Mouse (Mus musculus): ENCODE measurements around the gene Lpar1. TPM values are rescaled to one million over a fixed set of nuclear protein-coding genes. Genes with fewer than 3 reads are reported as not detected.

Lpar1 gene
- polyA plus RNA-seq, 1 experiment from 2014 or later, result 90.5 TPM

- 78% methylated on average over 6 of the region's 6 CpGs for WGBS
- H3K9me3 ChIP-seq (replicated peaks), result no peaks in the 10 kb centered on the region
- no peak overlapping the region for H3K27ac ChIP-seq (replicated peaks)
- ATAC-seq (ENCODE audit: insufficient number of reproducible peaks, low FRiP score, low TSS enrichment, low read depth), result no peak
- H3K27me3 ChIP-seq, result no peaks in the 10 kb centered on the region
- H3K36me3 ChIP-seq, result no peaks in the 10 kb centered on the region
- H3K4me2 ChIP-seq (replicated peaks), result no peak overlapping the region
- H3K4me1 ChIP-seq, result no peaks in the 10 kb centered on the region
- no peak overlapping the region for H3K9ac ChIP-seq
- H3K4me3 ChIP-seq (replicated peaks), result no peak overlapping the region
These were observed 107.9 kb downstream of the Lpar1 start for GRCm38 (mm10) chr4:58445846-58446245.

- WGBS, result 47% methylated on average over 5 of the region's 5 CpGs
- no peaks in the 10 kb centered on the region for H3K9me3 ChIP-seq (replicated peaks)
- no peak for ATAC-seq (ENCODE audit: insufficient number of reproducible peaks, low FRiP score, low TSS enrichment, low read depth)
- H3K4me1 ChIP-seq, result peaks cover 5% of the 10 kb centered on the region; the same call in 1 of the 2 replicates
- no peaks in the 10 kb centered on the region for H3K36me3 ChIP-seq
- no peaks in the 10 kb centered on the region for H3K27me3 ChIP-seq
- H3K27ac ChIP-seq (replicated peaks), result no peak overlapping the region
- no peak overlapping the region for H3K9ac ChIP-seq
- H3K4me3 ChIP-seq (replicated peaks), result no peak overlapping the region
- no peak overlapping the region for H3K4me2 ChIP-seq (replicated peaks)
These were observed 111.4 kb downstream of the Lpar1 start for GRCm38 (mm10) chr4:58442338-58442737.

GRCm38 (mm10) chr4:58438654-58439053 is 115.0 kb downstream of the Lpar1 start:
- no peak overlapping the region for H3K4me3 ChIP-seq (replicated peaks)
- WGBS, result 50% methylated on average over 7 of the region's 7 CpGs
- H3K9ac ChIP-seq, result no peak overlapping the region
- peaks cover 11% of the 10 kb centered on the region for H3K36me3 ChIP-seq
- ATAC-seq (ENCODE audit: insufficient number of reproducible peaks, low FRiP score, low TSS enrichment, low read depth), result no peak
- peaks cover 5% of the 10 kb centered on the region; the same call in 1 of the 2 replicates for H3K4me1 ChIP-seq
- no peaks in the 10 kb centered on the region for H3K9me3 ChIP-seq (replicated peaks)
- no peak overlapping the region for H3K27ac ChIP-seq (replicated peaks)
- H3K4me2 ChIP-seq (replicated peaks), result no peak overlapping the region
- no peaks in the 10 kb centered on the region for H3K27me3 ChIP-seq

- ATAC-seq (ENCODE audit: insufficient number of reproducible peaks, low FRiP score, low TSS enrichment, low read depth), result no peak
- Histone ChIP-seq H3K9ac (no peak overlapping the region), H3K4me3 (replicated peaks) (no peak overlapping the region), H3K4me1 (peaks cover 5% of the 10 kb centered on the region; the same call in 1 of the 2 replicates), H3K36me3 (peaks cover 11% of the 10 kb centered on the region), H3K4me2 (replicated peaks) (no peak overlapping the region), H3K27me3 (no peaks in the 10 kb centered on the region), H3K9me3 (replicated peaks) (no peaks in the 10 kb centered on the region), H3K27ac (replicated peaks) (no peak overlapping the region)
- 79% methylated on average over 15 of the region's 15 CpGs for WGBS
These were observed 116.4 kb downstream of the Lpar1 start for GRCm38 (mm10) chr4:58437271-58437670.

GRCm38 (mm10) chr4:58423276-58423930 is 130.3 kb downstream of the Lpar1 start:
- no peak overlapping the region for H3K27ac ChIP-seq (replicated peaks)
- H3K36me3 ChIP-seq, result no peaks in the 10 kb centered on the region
- no peaks in the 10 kb centered on the region for H3K9me3 ChIP-seq (replicated peaks)
- H3K4me3 ChIP-seq (replicated peaks), result no peak overlapping the region
- WGBS, result 26% methylated on average over 9 of the region's 9 CpGs
- H3K27me3 ChIP-seq, result no peaks in the 10 kb centered on the region
- no peak overlapping the region for H3K9ac ChIP-seq
- peak overlapping the region; percentile 34 for H3K4me2 ChIP-seq (replicated peaks)
- H3K4me1 ChIP-seq, result peaks cover 6% of the 10 kb centered on the region; the same call in 1 of the 2 replicates
- no peak; the same call in 1 of the 2 replicates for ATAC-seq (ENCODE audit: insufficient number of reproducible peaks, low FRiP score, low TSS enrichment, low read depth)

- H3K36me3 ChIP-seq, result no peaks in the 10 kb centered on the region
- no peaks in the 10 kb centered on the region for H3K27me3 ChIP-seq
- H3K9me3 ChIP-seq (replicated peaks), result no peaks in the 10 kb centered on the region
- no peak overlapping the region for H3K9ac ChIP-seq
- H3K4me1 ChIP-seq, result peaks cover 9% of the 10 kb centered on the region; the same call in 1 of the 2 replicates
- ATAC-seq (ENCODE audit: insufficient number of reproducible peaks, low FRiP score, low TSS enrichment, low read depth), result no peak
- 43% methylated on average over 5 of the region's 5 CpGs for WGBS
- H3K4me2 ChIP-seq (replicated peaks), result no peak overlapping the region
- H3K4me3 ChIP-seq (replicated peaks), result no peak overlapping the region
- H3K27ac ChIP-seq (replicated peaks), result no peak overlapping the region
These were observed 134.5 kb downstream of the Lpar1 start for GRCm38 (mm10) chr4:58419225-58419624.

- Histone ChIP-seq H3K27ac (replicated peaks) (no peak overlapping the region), H3K36me3 (no peaks in the 10 kb centered on the region), H3K9ac (no peak overlapping the region), H3K4me3 (replicated peaks) (no peak overlapping the region), H3K27me3 (no peaks in the 10 kb centered on the region), H3K4me1 (0 out of 2 replicates have a peak, but pooled peaks cover 3% of the 10 kb centered on the region), H3K4me2 (replicated peaks) (no peak overlapping the region), H3K9me3 (replicated peaks) (no peaks in the 10 kb centered on the region)
- WGBS, result 47% methylated on average over 4 of the region's 4 CpGs
- ATAC-seq (ENCODE audit: insufficient number of reproducible peaks, low FRiP score, low TSS enrichment, low read depth), result no peak
These were observed 136.4 kb downstream of the Lpar1 start for GRCm38 (mm10) chr4:58417319-58417718.

- H3K4me1 ChIP-seq, result 0 out of 2 replicates have a peak, but pooled peaks cover 3% of the 10 kb centered on the region
- no peaks in the 10 kb centered on the region for H3K36me3 ChIP-seq
- H3K4me2 ChIP-seq (replicated peaks), result no peak overlapping the region
- no peaks in the 10 kb centered on the region for H3K27me3 ChIP-seq
- H3K9ac ChIP-seq, result no peak overlapping the region
- H3K27ac ChIP-seq (replicated peaks), result no peak overlapping the region
- no peaks in the 10 kb centered on the region for H3K9me3 ChIP-seq (replicated peaks)
- H3K4me3 ChIP-seq (replicated peaks), result no peak overlapping the region
- ATAC-seq (ENCODE audit: insufficient number of reproducible peaks, low FRiP score, low TSS enrichment, low read depth), result no peak
- 94% methylated on average over 3 of the region's 3 CpGs for WGBS
These were observed 138.2 kb downstream of the Lpar1 start for GRCm38 (mm10) chr4:58415537-58415936.

- Histone ChIP-seq H3K4me1 (0 out of 2 replicates have a peak, but pooled peaks cover 3% of the 10 kb centered on the region), H3K4me2 (replicated peaks) (no peak overlapping the region), H3K27me3 (no peaks in the 10 kb centered on the region), H3K9ac (no peak overlapping the region), H3K4me3 (replicated peaks) (no peak overlapping the region), H3K27ac (replicated peaks) (peak overlapping the region; percentile 34; the same call in 1 of the 2 replicates), H3K36me3 (no peaks in the 10 kb centered on the region), H3K9me3 (replicated peaks) (no peaks in the 10 kb centered on the region)
- ATAC-seq (ENCODE audit: insufficient number of reproducible peaks, low FRiP score, low TSS enrichment, low read depth), result no peak
- WGBS, result 66% methylated on average over 13 of the region's 13 CpGs
These were observed 140.2 kb downstream of the Lpar1 start for GRCm38 (mm10) chr4:58413188-58414185.

- H3K9me3 ChIP-seq (replicated peaks), result no peaks in the 10 kb centered on the region
- no peak for ATAC-seq (ENCODE audit: insufficient number of reproducible peaks, low FRiP score, low TSS enrichment, low read depth)
- no peak overlapping the region for H3K27ac ChIP-seq (replicated peaks)
- H3K4me2 ChIP-seq (replicated peaks), result no peak overlapping the region
- WGBS, result 69% methylated on average over 4 of the region's 4 CpGs
- H3K36me3 ChIP-seq, result no peaks in the 10 kb centered on the region
- no peak overlapping the region for H3K4me3 ChIP-seq (replicated peaks)
- H3K27me3 ChIP-seq, result no peaks in the 10 kb centered on the region
- H3K9ac ChIP-seq, result no peak overlapping the region
- peaks cover 3% of the 10 kb centered on the region for H3K4me1 ChIP-seq
These were observed 151.7 kb downstream of the Lpar1 start for GRCm38 (mm10) chr4:58401973-58402501.

GRCm38 (mm10) chr4:58400861-58401341 is 152.8 kb downstream of the Lpar1 start:
- H3K9ac ChIP-seq, result no peak overlapping the region
- H3K4me1 ChIP-seq, result peaks cover 3% of the 10 kb centered on the region
- no peak overlapping the region for H3K4me2 ChIP-seq (replicated peaks)
- WGBS, result 52% methylated on average over 12 of the region's 12 CpGs
- peak overlapping the region; percentile 58 for H3K27ac ChIP-seq (replicated peaks)
- H3K9me3 ChIP-seq (replicated peaks), result no peaks in the 10 kb centered on the region
- H3K4me3 ChIP-seq (replicated peaks), result no peak overlapping the region
- H3K27me3 ChIP-seq, result no peaks in the 10 kb centered on the region
- H3K36me3 ChIP-seq, result no peaks in the 10 kb centered on the region
- peak; percentile 80 for ATAC-seq (ENCODE audit: insufficient number of reproducible peaks, low FRiP score, low TSS enrichment, low read depth)

All from embryonic facial prominence, embryonic 15.5 days (tissue).